Mouse (Mus musculus) liver, embryonic 15.5 days (tissue): ENCODE measurements at regions not wholly inside any gene's neighbourhood (a gene's known extent, or its start where the extent isn't known, plus 50 kb on each side); places are given as distances from the start of the nearest gene placed in this dataset.

Experiments
- ATAC-seq: fragments of 200-750 bp; cut with Nextera tagmentation; 2 replicates; pipeline ENCODE4 v1.8.0; 2017; ENCODE audit warnings: moderate number of reproducible peaks, mild to moderate bottlenecking, moderate library complexity; ENCODE audit not compliant: insufficient read depth
- H3K27ac ChIP-seq: fragments of 300-500 bp; sonication (generic); replicated peaks from 2 replicates; pipeline ENCODE4 v1.5.1; 2015; ENCODE audit warnings: mild to moderate bottlenecking, inconsistent platforms
- H3K27me3 ChIP-seq: fragments of 300-500 bp; sonication (generic); 2 replicates; pipeline ENCODE4 v1.6.1; 2015; ENCODE audit warnings: mild to moderate bottlenecking, inconsistent platforms
- H3K36me3 ChIP-seq: fragments of 300-500 bp; sonication (generic); replicated peaks from 2 replicates; pipeline ENCODE4 v1.6.1; 2015; ENCODE audit warnings: moderate library complexity, mild to moderate bottlenecking, inconsistent platforms
- H3K4me1 ChIP-seq: fragments of 300-500 bp; sonication (generic); replicated peaks from 2 replicates; pipeline ENCODE4 v1.6.1; 2015; ENCODE audit warnings: inconsistent platforms
- H3K4me2 ChIP-seq: fragments of 300-500 bp; sonication (generic); 2 replicates; pipeline ENCODE4 v1.6.1; 2015; ENCODE audit warnings: moderate library complexity, mild to moderate bottlenecking, inconsistent platforms
- H3K4me3 ChIP-seq: fragments of 300-500 bp; sonication (generic); replicated peaks from 2 replicates; pipeline ENCODE4 v1.5.1; 2015; ENCODE audit warnings: mild to moderate bottlenecking, inconsistent platforms
- H3K9ac ChIP-seq: fragments of 300-500 bp; sonication (generic); 2 replicates; pipeline ENCODE4 v1.6.1; 2015; ENCODE audit warnings: moderate library complexity, mild to moderate bottlenecking, inconsistent platforms
- H3K9me3 ChIP-seq: fragments of 300-500 bp; sonication (generic); replicated peaks from 2 replicates; pipeline ENCODE4 v1.6.1; 2016; ENCODE audit warnings: inconsistent platforms
- WGBS: fragments of 180-500 bp; shearing (Covaris S2); methylation state at CpG from one replicate; pipeline ENCODE4 v1.1.7; 2015; ENCODE audit warnings: mixed read lengths; ENCODE audit not compliant: insufficient replicate concordance; 5-methylcytosine and 5-hydroxymethylcytosine counted together

DNA sequence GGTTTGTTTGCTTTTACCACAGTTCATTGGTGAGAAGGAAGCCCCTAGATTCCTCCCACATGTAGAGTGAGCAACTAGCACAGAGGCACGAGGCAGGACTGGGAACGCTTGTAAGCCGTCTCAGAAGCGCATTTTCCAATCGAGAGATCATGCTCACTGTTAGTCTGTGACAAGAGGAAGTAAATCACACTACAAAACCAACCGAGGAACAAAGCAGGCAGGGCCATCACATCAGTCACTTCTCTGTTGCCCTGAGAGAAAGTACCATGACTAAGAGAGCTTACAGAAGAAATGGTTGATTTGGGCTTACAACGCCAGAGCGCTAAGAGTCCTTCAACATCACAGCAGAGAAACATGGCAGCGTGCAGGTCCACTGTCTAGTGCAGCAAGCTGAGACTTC lies 131.2 kb downstream of the Basp1 start:
- H3K4me3 ChIP-seq: no peak overlapping the region
- no peaks in the 10 kb centered on the region for H3K27me3 ChIP-seq
- no peaks in the 10 kb centered on the region for H3K4me1 ChIP-seq
- H3K27ac ChIP-seq: no peak overlapping the region
- no peak overlapping the region for H3K9ac ChIP-seq
- ATAC-seq: no peak
- no peak overlapping the region for H3K4me2 ChIP-seq
- WGBS: 32% methylated on average over 9 of the region's 9 CpGs
- H3K36me3 ChIP-seq: no peaks in the 10 kb centered on the region
- H3K9me3 ChIP-seq: no peaks in the 10 kb centered on the region

- no peaks in the 10 kb centered on the region for H3K4me1 ChIP-seq
- H3K4me3 ChIP-seq: no peak overlapping the region
- no peak overlapping the region for H3K27ac ChIP-seq
- H3K9ac ChIP-seq: no peak overlapping the region
- H3K27me3 ChIP-seq: no peaks in the 10 kb centered on the region
- ATAC-seq: no peak
- H3K9me3 ChIP-seq: no peaks in the 10 kb centered on the region
- H3K36me3 ChIP-seq: no peaks in the 10 kb centered on the region
- H3K4me2 ChIP-seq: no peak overlapping the region
Observed at GRCm38 (mm10) chr15:25281942-25282341, 131.6 kb downstream of the Basp1 start.

DNA sequence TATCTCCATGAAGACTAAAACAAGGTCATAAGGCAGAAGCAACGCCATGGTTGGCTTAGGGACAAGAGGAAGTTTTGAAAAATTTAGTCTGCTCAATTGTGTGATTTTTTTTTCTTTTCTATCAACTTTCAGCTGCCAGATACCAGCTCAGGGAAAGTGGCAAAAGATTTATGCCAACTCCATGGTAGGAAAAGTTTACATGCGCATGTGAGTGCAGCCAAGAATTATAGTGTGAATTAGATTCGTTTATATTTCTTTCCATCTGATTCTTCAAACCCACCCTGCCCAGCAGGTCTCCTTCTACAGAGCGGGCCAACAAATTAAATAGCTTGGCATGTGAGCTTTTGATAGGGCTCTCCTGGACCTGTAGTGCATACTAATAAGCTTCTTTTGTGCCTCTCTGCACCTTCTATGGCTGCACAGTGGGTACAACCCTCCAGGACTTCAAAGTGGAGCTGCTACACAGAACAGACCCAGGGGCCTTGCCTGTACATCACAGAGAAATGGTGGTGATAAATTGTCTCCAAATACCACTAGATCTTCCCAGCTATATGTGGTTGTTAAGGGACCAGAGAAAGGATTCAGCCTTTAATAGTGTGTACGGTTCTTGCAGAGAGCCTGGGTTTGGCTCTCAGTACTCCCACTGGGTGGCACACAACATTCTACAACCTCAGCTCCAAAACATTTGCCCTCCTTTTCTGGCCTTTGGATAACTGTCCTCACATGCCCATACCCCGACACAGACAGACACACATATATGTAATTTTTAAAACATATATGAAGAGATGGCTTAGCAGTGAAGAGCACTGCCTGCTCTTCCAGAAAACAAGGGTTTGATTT lies 135.0 kb downstream of the Basp1 start:
- H3K36me3 ChIP-seq: no peaks in the 10 kb centered on the region
- H3K27ac ChIP-seq: no peak overlapping the region
- no peak overlapping the region for H3K9ac ChIP-seq
- H3K4me1 ChIP-seq: no peaks in the 10 kb centered on the region
- WGBS: 65% methylated on average over 6 of the region's 6 CpGs
- no peak overlapping the region for H3K4me2 ChIP-seq
- no peak overlapping the region for H3K4me3 ChIP-seq
- no peaks in the 10 kb centered on the region for H3K27me3 ChIP-seq
- no peak for ATAC-seq
- no peaks in the 10 kb centered on the region for H3K9me3 ChIP-seq

GRCm38 (mm10) chr15:25276227-25276626 lies 137.3 kb downstream of the Basp1 start:
- Histone ChIP-seq H3K36me3 (no peaks in the 10 kb centered on the region), H3K4me1 (no peaks in the 10 kb centered on the region), H3K9ac (no peak overlapping the region), H3K4me2 (no peak overlapping the region), H3K9me3 (no peaks in the 10 kb centered on the region), H3K27me3 (no peaks in the 10 kb centered on the region), H3K27ac (no peak overlapping the region), H3K4me3 (no peak overlapping the region)
- 76% methylated on average over 5 of the region's 5 CpGs for WGBS
- ATAC-seq: no peak

GRCm38 (mm10) chr15:25271886-25272285 lies 141.7 kb downstream of the Basp1 start:
- no peaks in the 10 kb centered on the region for H3K36me3 ChIP-seq
- H3K4me3 ChIP-seq: no peak overlapping the region
- no peak overlapping the region for H3K4me2 ChIP-seq
- H3K9ac ChIP-seq: no peak overlapping the region
- WGBS: 66% methylated on average over 5 of the region's 5 CpGs
- no peak for ATAC-seq
- peaks cover 6% of the 10 kb centered on the region; the same call in 1 of the 2 replicates for H3K4me1 ChIP-seq
- H3K27me3 ChIP-seq: no peaks in the 10 kb centered on the region
- no peaks in the 10 kb centered on the region for H3K9me3 ChIP-seq
- H3K27ac ChIP-seq: no peak overlapping the region

DNA sequence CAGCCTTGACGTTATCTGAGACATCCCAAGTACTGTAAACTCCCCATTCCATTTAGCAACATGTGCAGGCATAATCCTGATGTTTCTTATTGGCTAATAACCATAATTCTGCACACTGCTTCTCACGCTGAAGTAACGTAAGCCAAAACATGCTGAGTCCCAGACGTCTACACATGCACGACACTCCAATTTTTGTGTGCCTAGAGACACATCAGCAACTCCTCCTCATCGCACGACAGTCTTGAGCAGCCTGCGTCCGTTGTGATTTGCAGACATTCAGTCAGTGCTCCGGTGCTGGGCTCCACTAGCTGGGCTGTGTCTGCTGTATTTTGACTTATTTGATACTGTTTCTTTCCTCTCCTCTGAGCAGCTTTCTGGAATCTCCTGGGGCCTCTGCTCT lies 143.2 kb downstream of the Basp1 start:
- no peak overlapping the region for H3K4me2 ChIP-seq
- peaks cover 6% of the 10 kb centered on the region; the same call in 1 of the 2 replicates for H3K4me1 ChIP-seq
- H3K4me3 ChIP-seq: no peak overlapping the region
- WGBS: 65% methylated on average over 10 of the region's 10 CpGs
- no peak for ATAC-seq
- no peaks in the 10 kb centered on the region for H3K9me3 ChIP-seq
- no peak overlapping the region for H3K9ac ChIP-seq
- H3K27ac ChIP-seq: no peak overlapping the region
- no peaks in the 10 kb centered on the region for H3K36me3 ChIP-seq
- no peaks in the 10 kb centered on the region for H3K27me3 ChIP-seq

DNA sequence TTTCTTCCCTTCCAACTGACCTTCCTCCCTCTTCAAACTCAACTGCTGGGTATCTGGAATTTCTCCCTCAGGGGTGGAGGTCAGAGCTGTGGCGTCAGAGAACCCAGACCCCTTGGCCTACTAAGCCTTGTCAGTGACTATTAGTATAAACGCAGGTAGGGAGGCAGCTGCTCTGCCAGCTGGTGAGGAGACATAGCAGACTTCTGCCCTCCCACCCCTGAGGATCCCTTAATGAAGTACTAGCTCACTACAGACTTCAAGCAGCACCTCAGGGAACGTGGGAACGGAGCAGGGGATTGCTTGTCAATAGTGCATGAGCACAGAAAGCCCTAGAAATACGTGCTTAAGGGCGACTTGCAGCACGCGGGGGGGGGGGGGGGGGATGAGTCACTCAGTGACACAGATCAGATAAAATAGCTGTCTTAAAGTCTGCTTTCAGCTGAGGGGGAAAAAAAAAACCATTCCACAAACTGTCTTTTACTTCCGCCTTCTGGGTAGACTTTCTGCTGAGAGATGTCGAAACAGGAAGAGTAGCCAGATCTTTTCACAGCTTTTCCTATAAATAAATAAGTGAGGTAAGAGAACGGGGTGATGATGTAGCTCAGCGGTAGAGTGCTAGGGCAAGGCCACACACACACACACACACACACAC lies 144.1 kb downstream of the Basp1 start:
- WGBS: 3% methylated on average over 12 of the region's 12 CpGs
- ATAC-seq: no peak

DNA sequence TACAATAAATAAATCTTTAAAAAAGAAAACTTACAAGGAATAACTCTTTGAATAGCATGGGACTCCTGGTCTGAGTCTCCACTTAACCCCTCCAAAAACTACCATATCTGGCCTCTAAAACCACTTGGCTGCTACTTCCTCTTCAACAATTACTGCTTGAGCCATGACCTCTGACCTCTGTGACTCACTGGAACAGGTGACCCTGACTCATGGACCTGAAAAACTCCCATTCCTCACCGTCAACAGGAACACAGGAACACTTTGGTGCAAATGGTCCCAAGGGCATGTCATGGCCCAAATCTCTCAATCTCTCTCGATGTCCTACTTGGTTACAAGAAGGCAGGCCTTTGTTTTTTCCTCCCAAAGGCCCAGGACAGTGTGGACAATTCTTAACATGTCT lies 145.1 kb downstream of the Basp1 start:
- 54% methylated on average over 2 of the region's 2 CpGs for WGBS
- Histone ChIP-seq H3K4me2 (no peak overlapping the region), H3K4me1 (peaks cover 6% of the 10 kb centered on the region; the same call in 1 of the 2 replicates), H3K9ac (no peak overlapping the region), H3K9me3 (no peaks in the 10 kb centered on the region), H3K27me3 (no peaks in the 10 kb centered on the region), H3K4me3 (no peak overlapping the region), H3K27ac (no peak overlapping the region), H3K36me3 (no peaks in the 10 kb centered on the region)
- no peak for ATAC-seq

More for the DNA sequence above, 144.1 kb downstream of the Basp1 start:
- Histone ChIP-seq H3K4me1 (peaks cover 6% of the 10 kb centered on the region; the same call in 1 of the 2 replicates), H3K9ac (no peak overlapping the region), H3K9me3 (no peaks in the 10 kb centered on the region), H3K4me3 (no peak overlapping the region), H3K4me2 (no peak overlapping the region; the same call in 1 of the 2 replicates), H3K27me3 (no peaks in the 10 kb centered on the region), H3K36me3 (no peaks in the 10 kb centered on the region), H3K27ac (no peak overlapping the region)

- no peak for ATAC-seq
- no peaks in the 10 kb centered on the region for H3K9me3 ChIP-seq
- H3K27ac ChIP-seq: no peak overlapping the region
- peaks cover 6% of the 10 kb centered on the region; the same call in 1 of the 2 replicates for H3K4me1 ChIP-seq
- H3K9ac ChIP-seq: no peak overlapping the region
- H3K36me3 ChIP-seq: no peaks in the 10 kb centered on the region
- no peak overlapping the region for H3K4me3 ChIP-seq
- no peak overlapping the region for H3K4me2 ChIP-seq
- H3K27me3 ChIP-seq: no peaks in the 10 kb centered on the region
- 74% methylated on average over 3 of the region's 3 CpGs for WGBS
Observed at GRCm38 (mm10) chr15:25267509-25267908, 146.1 kb downstream of the Basp1 start.

GRCm38 (mm10) chr15:25252648-25253567 lies 160.7 kb downstream of the Basp1 start:
- Histone ChIP-seq H3K4me3 (no peak overlapping the region), H3K4me2 (no peak overlapping the region), H3K4me1 (no peaks in the 10 kb centered on the region), H3K9me3 (no peaks in the 10 kb centered on the region), H3K27me3 (no peaks in the 10 kb centered on the region), H3K9ac (no peak overlapping the region), H3K36me3 (no peaks in the 10 kb centered on the region), H3K27ac (no peak overlapping the region)
- 67% methylated on average over 13 of the region's 13 CpGs for WGBS
- no peak for ATAC-seq

DNA sequence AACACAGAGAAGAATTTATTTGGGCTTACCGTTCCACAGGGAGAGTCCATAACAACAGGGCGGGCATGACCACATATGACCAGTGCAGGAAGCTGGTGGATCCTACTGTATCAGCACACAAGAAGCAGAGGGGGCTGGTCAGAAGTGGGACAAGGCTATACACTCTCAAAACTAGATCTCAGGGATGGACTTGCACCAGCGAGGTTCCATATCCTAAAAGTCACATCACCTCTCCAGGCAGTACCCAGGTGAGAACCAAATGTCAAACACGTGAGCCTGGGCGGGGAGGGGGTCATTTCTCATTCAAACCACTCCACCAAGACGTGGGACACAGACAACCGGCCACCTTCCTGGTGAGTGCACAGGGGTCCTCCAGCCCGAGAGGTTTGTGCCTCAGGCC lies 167.9 kb downstream of the Basp1 start:
- H3K27ac ChIP-seq: no peak overlapping the region
- no peaks in the 10 kb centered on the region for H3K36me3 ChIP-seq
- no peak overlapping the region for H3K4me2 ChIP-seq
- no peaks in the 10 kb centered on the region for H3K4me1 ChIP-seq
- 71% methylated on average over 8 of the region's 8 CpGs for WGBS
- H3K9ac ChIP-seq: no peak overlapping the region
- H3K27me3 ChIP-seq: no peaks in the 10 kb centered on the region
- H3K9me3 ChIP-seq: no peaks in the 10 kb centered on the region
- H3K4me3 ChIP-seq: no peak overlapping the region
- no peak for ATAC-seq
